Mouse (Mus musculus) small intestine, adult 2 months (tissue): ENCODE measurements at regions not wholly inside any gene's neighbourhood (a gene's known extent, or its start where the extent isn't known, plus 50 kb on each side); places are given as distances from the start of the nearest gene placed in this dataset.

Source experiments
- CTCF ChIP-seq: fragments of 200-500 bp; IDR thresholded peaks from 2 replicates; pipeline ENCODE4 v1.5.1; 2012; ENCODE audit warnings: low read depth, mild to moderate bottlenecking, control low read depth, inconsistent platforms, low read length, moderate library complexity, mixed read lengths; ENCODE audit not compliant: insufficient replicate concordance, insufficient read length; ENCODE audit errors: extremely low read depth
- POLR2A ChIP-seq: fragments of 200-500 bp; IDR thresholded peaks from 2 replicates; pipeline ENCODE4 v1.6.1; 2012; ENCODE audit warnings: low read depth, mild to moderate bottlenecking, control low read depth, inconsistent platforms, low read length, moderate library complexity

DNA sequence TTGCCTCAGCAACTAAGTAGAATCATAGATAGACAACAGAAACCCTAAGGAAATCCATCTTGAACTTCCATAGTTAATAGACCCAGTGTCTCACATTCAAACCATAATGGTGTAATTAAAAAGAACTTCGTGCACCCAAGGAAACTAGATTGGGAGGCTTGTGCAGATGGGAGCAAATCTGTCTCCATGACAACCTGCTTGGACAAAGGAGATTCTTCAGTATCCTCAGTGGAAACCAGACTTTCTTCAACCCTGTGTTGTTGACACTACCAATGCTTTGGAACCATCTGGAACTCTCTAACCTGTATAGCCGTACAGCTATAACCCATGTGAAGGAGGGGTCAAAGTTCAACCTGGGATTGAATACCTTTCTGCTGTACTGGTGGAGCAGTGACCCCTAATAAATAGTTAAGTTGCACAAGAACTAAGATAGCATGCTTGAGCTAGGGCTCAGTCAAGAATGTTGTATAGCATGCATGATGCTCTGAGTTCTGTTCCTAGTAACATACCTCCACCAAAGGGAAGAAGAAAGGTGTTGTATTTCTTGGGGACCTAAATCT is 64.2 kb upstream of the Otud4 start:
- TF ChIP-seq CTCF (no peak), POLR2A (no peak)
